Mouse (Mus musculus) spleen, adult 2 months (tissue): ENCODE data around the gene Otof.

Experiments
- CTCF ChIP-seq: fragments of 200-500 bp; IDR thresholded peaks from 2 replicates; pipeline ENCODE4 v1.5.1; 2011; ENCODE audit warnings: mild to moderate bottlenecking, inconsistent platforms; ENCODE audit not compliant: insufficient read depth, insufficient read length, insufficient replicate concordance; ENCODE audit errors: extremely low read depth
- POLR2A ChIP-seq: fragments of 200-500 bp; IDR thresholded peaks from 2 replicates; pipeline ENCODE4 v1.6.1; 2011; ENCODE audit warnings: low read depth, low read length, inconsistent platforms

DNA sequence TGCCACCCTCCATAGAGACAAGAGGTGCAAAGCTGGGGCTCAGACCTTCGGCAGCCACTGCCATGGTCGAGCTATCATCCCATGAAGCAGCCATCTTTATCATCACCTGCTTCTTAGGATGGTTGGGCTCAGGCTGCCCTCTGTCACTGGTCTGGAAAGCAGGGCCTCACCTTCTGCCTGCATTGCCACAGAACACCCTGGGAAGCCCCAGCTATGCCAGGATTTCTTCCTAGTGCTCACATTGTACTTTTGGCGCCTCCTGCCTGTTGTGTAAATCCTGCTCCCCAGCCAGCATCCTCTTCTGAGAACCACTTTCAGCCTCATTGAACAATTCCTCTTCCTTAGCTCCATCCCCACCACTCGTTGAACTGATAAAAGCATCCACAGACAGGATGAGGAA is 45.9 kb downstream of the Otof start:
- TF ChIP-seq CTCF (no peak), POLR2A (no peak)
